Mouse (Mus musculus) mesoderm, embryonic 11.5 days (tissue): ENCODE data around the gene Tox3.

Experiments
- DNase-seq: peaks from one replicate; pipeline ENCODE4 v3.0.0-alpha.2; 2012; ENCODE audit warnings: low read depth, low spot score

Tox3 gene

GRCm38 (mm10) chr8:90348178-90348925 lies at the start of gene Tox3:
Gene Tox3 (minus strand): TSS chr8:90348343.
- DNase-seq, result peak; percentile 50

DNA sequence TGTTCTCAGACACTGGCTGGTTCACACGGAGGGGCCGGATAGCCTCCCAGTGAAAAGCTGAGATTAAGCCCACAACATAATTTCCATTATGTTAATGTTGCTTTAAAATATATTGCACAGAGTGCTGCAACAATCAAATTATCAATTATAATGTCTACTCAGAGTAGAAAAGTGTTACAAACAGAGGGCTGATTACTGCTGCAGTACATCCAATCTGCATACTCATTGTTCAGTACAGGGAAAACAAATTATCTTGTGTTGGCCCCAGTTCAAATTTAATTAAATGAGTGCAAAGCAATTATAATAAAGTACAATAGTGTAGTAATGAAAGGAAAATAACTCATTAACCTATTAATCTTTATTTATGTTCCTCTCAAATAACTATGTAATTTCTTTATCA lies 44.5 kb upstream of the Tox3 start:
- no peak for DNase-seq

GRCm38 (mm10) chr8:90391483-90392074 lies 43.4 kb upstream of the Tox3 start:
- no peak for DNase-seq

GRCm38 (mm10) chr8:90390827-90391226 lies 42.7 kb upstream of the Tox3 start:
- DNase-seq, result no peak

GRCm38 (mm10) chr8:90379064-90379463 lies 30.9 kb upstream of the Tox3 start:
- no peak for DNase-seq

- DNase-seq, result no peak
These were observed 29.9 kb upstream of the Tox3 start for GRCm38 (mm10) chr8:90378036-90378435.

GRCm38 (mm10) chr8:90371611-90372222 lies 23.6 kb upstream of the Tox3 start:
- DNase-seq, result no peak

DNA sequence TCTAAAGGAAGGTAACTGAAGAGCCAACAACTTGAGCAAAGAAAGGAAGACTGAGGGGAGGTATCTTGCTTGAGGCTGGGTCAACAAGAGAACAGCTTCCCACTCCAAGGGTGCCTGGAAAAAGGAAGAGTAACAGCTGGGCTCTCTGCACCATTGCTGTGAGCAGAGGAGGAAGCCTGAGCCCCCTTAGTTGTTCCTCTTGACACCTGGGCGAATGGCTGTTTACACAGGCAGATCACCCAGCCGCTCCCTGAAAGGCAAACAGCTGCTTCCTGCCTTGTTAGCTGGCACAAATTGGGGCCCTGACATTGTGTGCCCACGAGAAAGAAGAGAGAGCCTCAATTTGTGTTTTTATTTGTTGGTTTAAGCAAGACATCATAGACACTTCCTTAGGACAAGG lies 21.7 kb upstream of the Tox3 start:
- no peak for DNase-seq

DNA sequence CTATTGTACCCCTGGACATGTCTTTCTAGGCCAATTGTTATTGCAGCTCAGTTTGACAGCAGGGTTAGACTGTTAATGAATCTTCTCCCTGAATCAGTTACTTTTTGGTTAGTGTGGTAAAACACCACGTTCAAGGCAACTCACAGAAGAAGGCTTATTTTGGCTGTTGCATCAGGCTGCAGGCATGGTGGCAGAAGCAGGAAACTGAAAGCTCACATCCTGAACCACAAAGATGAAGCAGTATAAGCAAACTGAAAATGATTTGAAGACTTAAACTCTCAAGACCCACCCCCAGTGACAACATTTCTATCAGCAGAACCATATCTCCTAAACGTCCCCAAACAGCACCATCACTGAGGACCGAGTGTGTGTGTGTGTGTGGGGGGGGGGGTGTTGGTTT lies 8.6 kb upstream of the Tox3 start:
- DNase-seq, result no peak

DNA sequence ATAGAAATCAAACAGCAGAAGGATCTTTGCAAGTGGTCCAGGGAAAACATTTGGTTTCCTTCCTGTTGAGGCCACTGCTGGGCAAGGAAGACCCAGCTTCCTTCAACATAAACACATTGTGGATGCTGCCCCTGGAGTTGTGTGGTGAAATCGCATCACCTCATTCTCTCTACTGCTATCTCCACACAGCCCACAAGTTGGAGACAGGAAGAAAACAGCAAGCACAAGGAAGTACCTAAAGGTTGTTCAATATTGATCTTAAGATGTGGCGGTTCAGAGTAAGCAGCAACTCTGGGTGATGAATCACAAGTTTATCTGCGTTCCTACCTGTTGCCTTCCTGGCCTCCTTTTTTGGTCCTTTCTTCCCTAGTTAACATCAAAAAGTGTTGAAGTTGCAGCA lies 6.6 kb upstream of the Tox3 start:
- no peak for DNase-seq

- DNase-seq, result peak; percentile 52
These were observed 5.9 kb upstream of the Tox3 start for GRCm38 (mm10) chr8:90353960-90354540.

DNA sequence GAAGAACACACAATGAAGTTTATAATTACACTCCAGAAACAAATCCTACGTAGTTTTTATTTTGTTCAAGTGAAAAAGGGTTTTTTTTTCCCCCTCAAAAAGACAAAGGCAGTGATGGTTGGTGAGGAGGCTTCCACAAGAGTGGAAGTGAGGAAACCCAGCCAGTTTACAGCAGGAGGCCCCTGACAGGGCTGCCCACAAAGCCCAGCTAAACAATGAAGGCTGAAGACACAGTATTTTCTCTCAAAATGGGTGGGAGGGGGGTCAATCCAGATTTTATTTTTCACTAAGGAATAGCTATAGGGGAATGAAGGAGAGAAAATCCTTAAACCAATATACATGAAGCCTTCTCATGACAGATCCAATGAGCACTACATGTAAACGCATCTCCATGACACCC lies 5.4 kb upstream of the Tox3 start:
- DNase-seq, result no peak

DNA sequence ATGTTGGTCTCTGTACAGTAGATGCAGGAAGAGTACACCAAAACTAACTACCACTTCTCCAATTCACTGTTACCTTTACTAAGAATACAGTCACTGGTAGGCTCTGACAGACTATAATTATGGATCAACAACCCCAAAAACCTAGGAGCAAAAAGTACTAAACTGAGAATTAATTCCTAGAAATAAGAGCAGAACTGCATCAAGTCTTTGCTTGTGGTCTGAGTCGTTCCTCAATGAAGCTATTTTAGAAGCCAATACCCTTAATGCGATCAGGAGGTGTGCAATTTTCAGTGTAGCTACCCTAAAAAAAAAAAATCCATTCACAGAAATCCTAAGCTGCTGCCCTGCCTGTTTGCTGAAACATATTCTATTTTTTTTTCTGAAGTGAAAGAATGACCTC lies 4.8 kb upstream of the Tox3 start:
- DNase-seq, result no peak

DNA sequence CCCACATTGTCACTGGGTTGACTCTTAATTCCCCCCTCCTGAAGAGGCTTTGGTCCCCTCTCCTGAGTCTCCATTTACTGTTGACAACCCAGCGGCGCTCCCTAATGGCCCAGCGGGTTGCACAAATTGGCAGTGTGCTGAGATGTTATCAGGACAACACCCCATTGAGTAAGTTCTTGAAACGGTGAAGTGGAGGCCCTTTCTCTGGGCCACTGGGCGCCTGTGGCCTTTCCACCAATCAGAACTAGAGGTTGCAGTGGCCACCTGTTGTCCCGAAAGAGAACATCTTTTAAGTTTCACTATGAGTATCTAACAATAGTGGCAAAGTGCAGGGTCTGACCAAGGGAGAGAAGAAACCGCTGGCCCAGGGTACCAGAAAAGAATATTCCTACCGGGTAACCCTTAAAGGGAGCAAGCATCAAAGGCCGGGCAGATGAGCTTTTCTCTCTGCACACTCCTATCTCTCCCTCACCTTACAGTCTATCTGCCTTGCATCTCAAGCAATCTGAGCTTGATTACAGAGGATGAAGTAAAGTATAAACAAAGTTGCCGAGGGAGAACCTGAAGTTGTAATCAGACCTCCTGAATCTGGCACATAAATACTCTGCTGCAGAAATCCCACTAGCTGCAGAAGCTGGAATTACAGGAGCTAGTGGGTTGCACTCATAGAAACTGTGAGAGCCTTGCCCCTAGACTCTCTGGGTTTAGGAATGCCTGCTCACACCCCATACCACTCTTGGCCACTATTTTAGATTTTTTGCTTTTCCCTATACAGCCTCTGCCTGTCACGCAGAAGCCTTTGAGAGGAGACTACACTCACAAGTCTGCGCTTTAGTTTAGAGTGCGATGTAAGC lies 1.8 kb upstream of the Tox3 start:
- peak; percentile 58 for DNase-seq

GRCm38 (mm10) chr8:90348926-90349683 lies 962 bp upstream of the Tox3 start:
- DNase-seq, result no peak

DNA sequence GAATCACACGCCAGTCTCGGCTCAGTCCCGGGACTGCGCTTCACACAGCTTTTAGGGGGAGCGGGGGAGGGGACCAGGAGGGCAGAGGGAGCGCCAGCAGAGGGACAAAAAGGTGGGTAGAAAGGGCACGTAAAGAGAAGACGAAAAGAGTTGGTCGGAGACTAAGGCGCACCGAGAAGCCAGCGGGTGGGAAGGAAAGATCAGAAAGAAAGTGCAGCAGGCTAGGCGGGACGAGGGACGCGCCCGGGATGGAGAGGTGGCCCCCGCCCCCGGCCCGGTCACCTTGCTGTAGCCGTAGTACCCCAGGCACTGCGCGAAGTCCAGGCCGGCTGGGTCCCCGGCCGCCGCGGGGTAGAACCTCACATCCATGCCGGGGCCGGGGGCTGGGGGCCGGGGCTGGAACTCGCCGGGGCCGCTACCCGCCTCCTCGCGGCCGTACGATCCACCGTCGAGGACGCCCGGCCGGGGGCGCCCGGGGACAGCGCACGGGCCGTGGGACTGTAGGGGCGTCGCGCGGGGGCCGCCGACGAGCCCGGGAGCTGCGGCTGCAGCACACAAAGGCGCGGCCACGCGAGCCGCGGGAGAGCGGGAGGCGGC lies 464 bp downstream of the Tox3 start:
- DNase-seq, result no peak

DNA sequence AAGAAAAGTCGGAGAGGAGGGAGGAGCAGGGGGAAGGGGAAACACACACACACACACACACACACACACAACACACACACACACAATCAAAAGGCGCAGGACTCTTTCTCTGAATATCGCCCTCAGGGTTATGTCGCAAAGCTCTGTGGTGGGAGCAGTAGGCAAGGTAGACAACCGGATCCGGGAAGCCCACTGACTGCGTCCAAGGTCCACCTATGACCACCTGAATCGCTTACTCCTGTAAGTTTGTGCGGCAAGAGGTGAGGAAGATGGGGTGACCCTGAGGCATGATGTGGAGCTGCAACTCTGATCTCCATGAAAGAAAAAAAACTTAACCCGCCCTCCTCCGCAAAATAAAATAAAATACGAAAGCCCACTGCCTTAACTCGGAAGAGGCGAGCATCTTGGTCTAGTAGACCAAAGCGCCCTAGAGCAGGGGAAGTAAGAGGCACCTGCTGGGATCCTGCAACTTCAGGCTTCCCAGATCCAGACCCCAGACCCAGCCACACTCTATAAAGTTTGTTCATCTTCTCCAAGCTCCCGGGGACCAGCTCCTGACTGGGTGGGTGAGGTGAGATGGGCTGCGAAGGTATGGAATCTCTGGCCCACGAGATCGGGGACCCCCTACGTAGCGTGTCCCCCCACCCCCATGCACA lies 1.1 kb downstream of the Tox3 start:
- DNase-seq, result no peak

- DNase-seq, result no peak
These were observed 1.8 kb downstream of the Tox3 start for GRCm38 (mm10) chr8:90346138-90346879.
